Mouse (Mus musculus): ENCODE measurements around the gene Plekhg2. TPM values are rescaled to one million over a fixed set of nuclear protein-coding genes. Genes with fewer than 3 reads are reported as not detected.

Plekhg2 gene
- total RNA-seq, 2 experiments from 2014 or later: 7.1 to 7.7 TPM

GRCm38 (mm10) chr7:28318036-28318435 is 54.4 kb downstream of the Plekhg2 start:
- H3K27ac ChIP-seq: no peak overlapping the region
- H3K4me3 ChIP-seq: no peak overlapping the region
- no peak for TF ChIP-seq CTCF (IDR thresholded peaks at IDR 0.05)
- DNase-seq (ENCODE audit: extremely low spot score in 1 of 2, low spot score in 2 of 2): no peak
- intact Hi-C loops (cut with DNase I): no loop called here

GRCm38 (mm10) chr7:28311926-28312543 is 60.4 kb downstream of the Plekhg2 start, which contains the start of gene Timm50:
TSS of gene Timm50 (minus strand) at chr7:28312072.
- peak within 1 kb of the TSS; percentile 70 for H3K4me3 ChIP-seq
- intact Hi-C loops (cut with DNase I): loop anchor here (2.0 kb wide), 1 partner anchor 27 kb away; the partner anchor contains the start of gene Supt5
- peak within 1 kb of the TSS; percentile 82 for H3K27ac ChIP-seq
- TF ChIP-seq CTCF (IDR thresholded peaks at IDR 0.05): no peak; the same call in 1 of the 2 replicates
- DNase-seq (ENCODE audit: extremely low spot score in 1 of 2, low spot score in 2 of 2): peak; percentile 99 to 100

GRCm38 (mm10) chr7:28311151-28311925 is 61.1 kb downstream of the Plekhg2 start:
- no peak for DNase-seq (ENCODE audit: extremely low spot score in 1 of 2, low spot score in 2 of 2)
- H3K27ac ChIP-seq: peak overlapping the region; percentile 82
- peak overlapping the region; percentile 70 for H3K4me3 ChIP-seq
- intact Hi-C loops (cut with DNase I): no loop called here
- no peak for TF ChIP-seq CTCF (IDR thresholded peaks at IDR 0.05)

- no peak for DNase-seq (ENCODE audit: extremely low spot score in 1 of 2, low spot score in 2 of 2)
- intact Hi-C loops (cut with DNase I): no loop called here
- Histone ChIP-seq H3K4me3 (no peak overlapping the region), H3K27ac (no peak overlapping the region)
- TF ChIP-seq CTCF (IDR thresholded peaks at IDR 0.05): no peak
These were observed 62.7 kb downstream of the Plekhg2 start for GRCm38 (mm10) chr7:28309737-28310136.

Other genes starting within 250 kb of the Plekhg2 start
- under 1 TPM in 1 of 2 experiments, not detected in 1; 0.09 TPM for gene 9530053A07Rik, start 243.1 kb downstream of the Plekhg2 start, total RNA-seq (2021)
- 10 to 100 TPM; 50.0 to 52.1 TPM for gene Fbl, start 202.9 kb downstream of the Plekhg2 start, total RNA-seq (2021)
- 10 to 100 TPM; 49.8 to 50.2 TPM for gene Dyrk1b, start 193.1 kb downstream of the Plekhg2 start, total RNA-seq (2021)
- gene Eid2, start 104.7 kb downstream of the Plekhg2 start, total RNA-seq (2021): 10 to 100 TPM; 63.3 to 64.4 TPM
- 10 to 100 TPM; 32.3 to 33.4 TPM for gene Eid2b, start 94.9 kb downstream of the Plekhg2 start, total RNA-seq (2021)
- 1 to 10 TPM in 1 of 2 experiments, under 1 TPM in 1; 0.79 to 1.1 TPM for gene Selenov, start 81.4 kb downstream of the Plekhg2 start, total RNA-seq (2021)
- gene Dll3, start 70.4 kb downstream of the Plekhg2 start, total RNA-seq (2021): 1 to 10 TPM; 1.1 to 1.9 TPM
- 10 to 100 TPM; 41.7 to 47.0 TPM for gene Timm50, start 60.5 kb downstream of the Plekhg2 start, total RNA-seq (2021)
- gene Supt5, start 33.9 kb downstream of the Plekhg2 start, total RNA-seq (2021): 100 to 1,000 TPM; 124 to 126 TPM
- 100 to 1,000 TPM; 440 to 450 TPM for gene Rps16, start 21.9 kb downstream of the Plekhg2 start, total RNA-seq (2021)
- 1 to 10 TPM; 2.3 to 2.8 TPM for gene Zfp36, start 7.7 kb upstream of the Plekhg2 start, total RNA-seq (2021)
- gene Med29, start 20.1 kb upstream of the Plekhg2 start, total RNA-seq (2021): 10 to 100 TPM; 18.1 to 18.8 TPM
- 10 to 100 TPM; 65.7 to 66.8 TPM for gene Paf1, start 20.4 kb upstream of the Plekhg2 start, total RNA-seq (2021)
- 1 to 10 TPM; 1.3 to 1.6 TPM for gene Gmfg, start 64.8 kb upstream of the Plekhg2 start, total RNA-seq (2021)
- 100 to 1,000 TPM in 1 of 2 experiments, 10 to 100 TPM in 1; 96.7 to 105 TPM for gene Lrfn1, start 79.4 kb upstream of the Plekhg2 start, total RNA-seq (2021)
- not detected for gene Ifnl2, start 137.9 kb upstream of the Plekhg2 start, total RNA-seq (2021)
- not detected for gene Ifnl3, start 150.2 kb upstream of the Plekhg2 start, total RNA-seq (2021)
- not detected for gene Sycn, start 168.3 kb upstream of the Plekhg2 start, total RNA-seq (2021)
- gene Nccrp1, start 174.7 kb upstream of the Plekhg2 start, total RNA-seq (2021): under 1 TPM in 1 of 2 experiments, not detected in 1; 0.30 TPM
- 10 to 100 TPM; 74.9 to 78.9 TPM for gene Samd4b, start 225.5 kb upstream of the Plekhg2 start, total RNA-seq (2021)
- 1 to 10 TPM; 8.2 to 9.8 TPM for gene Pak4, start 225.6 kb upstream of the Plekhg2 start, total RNA-seq (2021)